Mouse (Mus musculus) intestine, embryonic 16.5 days (tissue): Measurements from ENCODE around the gene Foxn4. TPM values are rescaled to one million over a fixed set of nuclear protein-coding genes. Genes with fewer than 3 reads are reported as not detected.

Experiments
- ATAC-seq: fragments of 200-750 bp; cut with Nextera tagmentation; 2 replicates; pipeline ENCODE4 v1.8.0; 2017; ENCODE audit warnings: moderate TSS enrichment, moderate library complexity
- H3K27ac ChIP-seq: fragments of 300-500 bp; sonication (generic); 2 replicates; pipeline ENCODE4 v1.5.1; 2014; ENCODE audit warnings: mild to moderate bottlenecking, low read length
- H3K27me3 ChIP-seq: fragments of 300-500 bp; sonication (generic); replicated peaks from 2 replicates; pipeline ENCODE4 v1.6.1; 2014; ENCODE audit warnings: low read length, control low read depth, mixed read lengths; ENCODE audit not compliant: control insufficient read depth, insufficient read depth
- H3K36me3 ChIP-seq: fragments of 300-500 bp; sonication (generic); 2 replicates; pipeline ENCODE4 v1.6.1; 2014; ENCODE audit warnings: low read length, control low read depth; ENCODE audit not compliant: control insufficient read depth, insufficient read depth
- H3K4me1 ChIP-seq: fragments of 300-500 bp; sonication (generic); 2 replicates; pipeline ENCODE4 v1.6.1; 2014; ENCODE audit warnings: low read length, control low read depth, mixed read lengths; ENCODE audit not compliant: control insufficient read depth, insufficient read depth
- H3K4me2 ChIP-seq: fragments of 300-500 bp; sonication (generic); 2 replicates; pipeline ENCODE4 v1.6.1; 2014; ENCODE audit warnings: low read depth, low read length, control low read depth
- H3K4me3 ChIP-seq: fragments of 300-500 bp; sonication (generic); 2 replicates; pipeline ENCODE4 v1.5.1; 2014; ENCODE audit warnings: mild to moderate bottlenecking, low read length
- H3K9ac ChIP-seq: fragments of 300-500 bp; sonication (generic); 2 replicates; pipeline ENCODE4 v1.6.1; 2014; ENCODE audit warnings: low read depth, low read length
- H3K9me3 ChIP-seq: fragments of 300-500 bp; sonication (generic); 2 replicates; pipeline ENCODE4 v1.6.1; 2016; ENCODE audit warnings: low read length, control low read depth; ENCODE audit not compliant: control insufficient read depth
- WGBS: fragments of 180-500 bp; shearing (Covaris S2); extraction: QIAGEN DNeasy Blood & Tissue Kit; methylation state at CpG from one replicate; pipeline ENCODE4 v1.1.7; 2014; 5-methylcytosine and 5-hydroxymethylcytosine counted together
- polyA plus RNA-seq: library from polyadenylated mRNA; unstranded; fragments of >200 nt; fragmentation: Nextera tagmentation; extraction: Ambion mirVana; gene quantifications from 2 replicates; pipeline ENCODE4 v1.2.1, GENCODE M21; 2015

The Foxn4 gene
- polyA plus RNA-seq, 1 experiment from 2014 or later, result not detected

DNA sequence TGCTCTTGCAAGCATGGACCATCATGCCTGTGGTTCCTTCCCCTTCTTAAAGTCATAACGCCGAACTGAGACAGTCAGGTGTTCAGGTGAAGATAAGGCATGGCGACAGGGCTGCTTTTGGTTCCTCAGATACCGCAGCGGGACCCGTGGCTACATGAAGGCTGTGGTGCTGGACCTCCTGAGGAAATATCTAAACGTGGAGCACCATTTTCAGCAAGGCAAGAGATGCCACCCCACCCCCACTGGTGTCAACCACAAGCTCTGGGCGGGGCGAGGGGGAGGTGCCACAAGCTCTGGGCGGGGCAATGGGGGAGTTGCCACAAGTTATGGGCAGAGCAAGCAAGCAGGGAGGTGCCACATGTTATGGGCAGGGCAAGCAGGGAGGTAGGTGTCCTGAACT lies 60.4 kb downstream of the Foxn4 start:
- 63% methylated on average over 10 of the region's 10 CpGs for WGBS
- no peaks in the 10 kb centered on the region for H3K27me3 ChIP-seq
- no peak overlapping the region for H3K4me3 ChIP-seq
- no peaks in the 10 kb centered on the region for H3K4me1 ChIP-seq
- no peak overlapping the region for H3K4me2 ChIP-seq
- no peak overlapping the region for H3K9ac ChIP-seq
- no peak for ATAC-seq
- H3K27ac ChIP-seq, result no peak overlapping the region
- H3K36me3 ChIP-seq, result no peaks in the 10 kb centered on the region
- no peaks in the 10 kb centered on the region for H3K9me3 ChIP-seq

- no peaks in the 10 kb centered on the region for H3K27me3 ChIP-seq
- 77% methylated on average over 2 of the region's 2 CpGs for WGBS
Observed at GRCm38 (mm10) chr5:114206158-114206557, 67.4 kb downstream of the Foxn4 start.

More at GRCm38 (mm10) chr5:114206158-114206557, 67.4 kb downstream of the Foxn4 start:
- H3K9ac ChIP-seq, result no peak overlapping the region
- no peak overlapping the region for H3K4me3 ChIP-seq
- H3K9me3 ChIP-seq, result no peaks in the 10 kb centered on the region
- no peak overlapping the region for H3K27ac ChIP-seq
- no peak for ATAC-seq
- H3K4me2 ChIP-seq, result no peak overlapping the region
- no peaks in the 10 kb centered on the region for H3K36me3 ChIP-seq
- H3K4me1 ChIP-seq, result no peaks in the 10 kb centered on the region

Other genes with a start within 250 kb of the Foxn4 start
- 9.1 and 9.3 TPM in 2 replicates for gene Usp30, start 208.3 kb downstream of the Foxn4 start, polyA plus RNA-seq
- 1.7 and 2.0 TPM in 2 replicates for gene Svop, start 182.2 kb downstream of the Foxn4 start, polyA plus RNA-seq
- gene Alkbh2, start 145.6 kb downstream of the Foxn4 start, polyA plus RNA-seq, result 7.6 and 10.1 TPM in 2 replicates
- gene Ung, start 143.4 kb downstream of the Foxn4 start, polyA plus RNA-seq, result 32.2 and 35.5 TPM in 2 replicates
- gene Acacb, start 127.3 kb downstream of the Foxn4 start, polyA plus RNA-seq, result 1.1 and 1.4 TPM in 2 replicates
- 5.1 and 5.9 TPM in 2 replicates for gene Myo1h, start 15.4 kb upstream of the Foxn4 start, polyA plus RNA-seq
- gene Kctd10, start 106.7 kb upstream of the Foxn4 start, polyA plus RNA-seq, result 132 and 137 TPM in 2 replicates
- gene Ube3b, start 106.8 kb upstream of the Foxn4 start, polyA plus RNA-seq, result 36.4 and 43.5 TPM in 2 replicates
- 30.4 and 34.6 TPM in 2 replicates for gene Mmab, start 170.3 kb upstream of the Foxn4 start, polyA plus RNA-seq
- 61.0 and 61.7 TPM in 2 replicates for gene Mvk, start 170.5 kb upstream of the Foxn4 start, polyA plus RNA-seq